Mouse (Mus musculus) midbrain, embryonic 11.5 days (tissue): ENCODE measurements around the gene Poln. TPM values are rescaled to one million over a fixed set of nuclear protein-coding genes. Genes with fewer than 3 reads are reported as not detected.

Experiments used
- ATAC-seq: fragments of 200-750 bp; cut with Nextera tagmentation; 2 replicates; pipeline ENCODE4 v1.8.0; 2017; ENCODE audit warnings: moderate TSS enrichment, moderate library complexity; ENCODE audit not compliant: low FRiP score
- DNase-seq: peaks from one replicate; pipeline ENCODE4 v3.0.0; 2015; ENCODE audit warnings: low spot score; ENCODE audit errors: missing footprints
- H3K27ac ChIP-seq: fragments of 300-500 bp; sonication (generic); 2 replicates; pipeline ENCODE4 v1.5.1; 2014; ENCODE audit warnings: low read depth, low read length
- H3K27me3 ChIP-seq: fragments of 300-500 bp; sonication (generic); 2 replicates; pipeline ENCODE4 v1.6.1; 2014; ENCODE audit warnings: mild to moderate bottlenecking, low read length, moderate library complexity, mixed read lengths; ENCODE audit not compliant: control insufficient read depth, insufficient read depth
- H3K36me3 ChIP-seq: fragments of 300-500 bp; sonication (generic); 2 replicates; pipeline ENCODE4 v1.6.1; 2014; ENCODE audit warnings: mild to moderate bottlenecking, low read length, moderate library complexity, mixed read lengths; ENCODE audit not compliant: control insufficient read depth, insufficient read depth
- H3K4me1 ChIP-seq: fragments of 300-500 bp; sonication (generic); 2 replicates; pipeline ENCODE4 v1.6.1; 2014; ENCODE audit warnings: low read length; ENCODE audit not compliant: control insufficient read depth, insufficient read depth
- H3K4me2 ChIP-seq: fragments of 300-500 bp; sonication (generic); 2 replicates; pipeline ENCODE4 v1.6.1; 2014; ENCODE audit warnings: mild to moderate bottlenecking, moderate library complexity
- H3K4me3 ChIP-seq: fragments of 300-500 bp; sonication (generic); 2 replicates; pipeline ENCODE4 v1.5.1; 2014; ENCODE audit warnings: low read depth, low read length
- H3K9ac ChIP-seq: fragments of 300-500 bp; sonication (generic); 2 replicates; pipeline ENCODE4 v1.6.1; 2014; ENCODE audit warnings: low read length
- H3K9me3 ChIP-seq: fragments of 300-500 bp; sonication (generic); 2 replicates; pipeline ENCODE4 v1.6.1; 2016; ENCODE audit warnings: low read length; ENCODE audit not compliant: control insufficient read depth
- WGBS: fragments of 180-500 bp; shearing (Covaris S2); extraction: QIAGEN DNeasy Blood & Tissue Kit; methylation state at CpG from one replicate; pipeline ENCODE4 v1.1.7; 2014; 5-methylcytosine and 5-hydroxymethylcytosine counted together
- polyA plus RNA-seq: library from polyadenylated mRNA; unstranded; fragments of >200 nt; fragmentation: Nextera tagmentation; extraction: Ambion mirVana; gene quantifications from 2 replicates; pipeline ENCODE4 v1.2.1, GENCODE M21; 2014

Gene Poln
- polyA plus RNA-seq, 1 experiment from 2014 or later = 0.40 TPM

DNA sequence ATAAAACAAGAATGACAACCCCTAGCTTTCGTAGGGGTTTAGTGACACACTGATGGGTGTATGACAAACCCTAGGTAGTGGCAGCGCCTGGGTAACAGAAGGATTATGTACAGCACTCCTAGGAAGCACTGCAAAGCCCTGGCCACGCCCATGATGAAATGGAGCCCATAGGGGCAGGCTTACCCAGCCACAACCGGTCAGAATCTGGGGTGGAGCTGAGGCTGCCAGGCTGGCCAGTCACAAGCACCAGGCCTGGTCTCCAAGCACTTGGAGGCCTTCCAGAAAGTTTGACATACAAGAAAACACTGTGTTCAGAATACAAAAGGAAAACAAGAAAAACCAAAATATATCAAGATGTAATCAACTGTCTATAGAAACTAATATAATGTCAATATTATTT lies 21.8 kb upstream of the Poln start:
- Histone ChIP-seq H3K4me1 (peaks cover 13% of the 10 kb centered on the region), H3K27me3 (no peaks in the 10 kb centered on the region; the same call in 1 of the 2 replicates), H3K27ac (no peak overlapping the region), H3K9ac (no peak overlapping the region), H3K9me3 (no peaks in the 10 kb centered on the region), H3K4me2 (no peak overlapping the region), H3K36me3 (no peaks in the 10 kb centered on the region), H3K4me3 (no peak overlapping the region)
- DNase-seq = no peak
- no peak for ATAC-seq
- 58% methylated on average over 4 of the region's 4 CpGs for WGBS

DNA sequence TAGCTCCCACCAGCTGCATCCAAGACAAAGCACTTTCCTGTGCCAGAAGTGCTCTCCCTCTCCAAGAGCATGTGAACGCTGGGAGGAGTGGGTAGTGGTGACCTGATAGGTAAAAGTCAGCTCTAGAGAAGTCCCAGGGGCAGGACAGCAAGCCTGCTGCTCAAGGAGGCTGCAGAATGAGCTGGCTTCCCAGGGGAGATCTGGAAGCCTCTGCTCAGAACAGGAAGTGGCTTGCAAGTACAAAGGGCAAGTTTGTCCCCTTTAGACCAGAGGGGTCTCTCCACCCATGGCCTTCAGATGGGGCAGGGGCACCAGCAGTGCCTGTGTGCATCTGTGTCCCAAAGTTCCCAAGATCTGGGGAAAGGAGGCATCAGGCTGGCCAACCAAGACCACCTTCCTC lies 20.3 kb upstream of the Poln start:
- 80% methylated on average over 1 of the region's 1 CpGs for WGBS
- Histone ChIP-seq H3K9ac (no peak overlapping the region), H3K4me2 (no peak overlapping the region), H3K27ac (no peak overlapping the region), H3K4me3 (no peak overlapping the region), H3K36me3 (no peaks in the 10 kb centered on the region), H3K27me3 (no peaks in the 10 kb centered on the region; the same call in 1 of the 2 replicates), H3K4me1 (peaks cover 13% of the 10 kb centered on the region), H3K9me3 (no peaks in the 10 kb centered on the region)
- ATAC-seq (no peak), DNase-seq (no peak)

DNA sequence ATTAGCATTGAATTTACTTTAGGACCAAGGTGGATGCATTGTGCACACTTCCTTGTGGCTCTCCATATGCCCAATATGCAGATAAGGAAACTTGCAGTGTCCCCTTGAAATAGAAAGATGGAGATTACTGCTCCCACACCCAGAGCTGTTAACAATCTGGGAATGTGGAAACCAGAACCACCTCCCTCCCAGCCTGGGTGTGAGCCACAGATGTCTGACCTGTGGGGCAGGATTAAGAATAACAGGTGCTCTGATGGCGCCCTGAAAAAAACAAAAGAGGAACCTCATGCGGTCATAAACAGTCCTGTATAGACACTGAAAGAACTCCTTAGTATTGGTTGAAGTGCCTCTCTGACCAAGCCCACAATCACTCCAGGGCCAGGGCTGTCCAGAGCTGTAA lies 19.6 kb upstream of the Poln start:
- DNase-seq (no peak), ATAC-seq (no peak)
- Histone ChIP-seq H3K4me1 (peaks cover 13% of the 10 kb centered on the region), H3K27ac (no peak overlapping the region), H3K4me2 (peak overlapping the region; percentile 95; the same call in 1 of the 2 replicates), H3K9ac (no peak overlapping the region; the same call in 1 of the 2 replicates), H3K4me3 (no peak overlapping the region), H3K9me3 (no peaks in the 10 kb centered on the region), H3K36me3 (no peaks in the 10 kb centered on the region), H3K27me3 (no peaks in the 10 kb centered on the region; the same call in 1 of the 2 replicates)
- WGBS = 82% methylated on average over 2 of the region's 2 CpGs

DNA sequence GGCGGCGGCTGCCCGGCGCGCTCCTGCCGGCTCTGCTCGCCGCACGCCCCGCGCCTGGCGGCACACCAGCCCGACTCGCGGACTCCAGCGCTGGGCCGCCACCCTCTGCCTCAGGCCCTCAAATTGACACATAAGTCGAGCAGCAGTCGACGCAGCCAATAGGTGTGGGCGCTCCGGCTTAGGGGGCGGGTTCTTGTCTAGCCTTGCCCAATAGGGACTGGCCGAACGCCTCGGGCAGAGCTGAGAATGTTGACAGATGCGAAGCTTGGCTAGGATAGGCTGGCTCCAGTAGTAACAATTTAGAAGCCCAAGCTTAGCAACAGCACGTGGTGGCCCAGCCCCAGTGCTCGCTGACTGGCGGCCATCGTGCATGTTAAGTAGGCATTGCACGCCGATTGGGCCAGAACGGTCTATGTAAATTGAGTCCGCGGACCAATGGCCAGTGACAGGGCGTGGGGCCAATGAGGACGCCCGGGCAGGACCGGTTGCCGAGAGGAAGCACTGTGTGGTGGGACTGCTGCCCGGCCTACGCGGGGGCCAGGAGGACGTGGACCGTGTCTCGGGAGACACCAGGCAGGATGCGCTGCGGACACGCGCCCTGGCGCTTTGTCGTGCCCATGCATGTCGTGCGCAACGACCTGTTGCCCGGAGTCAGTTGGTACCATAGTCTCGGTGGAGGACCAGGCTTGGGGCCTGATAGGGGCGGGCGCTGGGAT lies 18.5 kb upstream of the Poln start, which contains the start of gene Mxd4:
Mxd4 (minus strand) TSS at position 120 of the 716 bp plus-strand sequence.
- Histone ChIP-seq H3K9me3 (no peaks in the 10 kb centered on the region), H3K36me3 (no peaks in the 10 kb centered on the region), H3K4me2 (peak within 1 kb of the TSS; percentile 95), H3K27ac (peak within 1 kb of the TSS; percentile 60), H3K9ac (peak within 1 kb of the TSS; percentile 75), H3K4me3 (peak within 1 kb of the TSS; percentile 74), H3K4me1 (peaks cover 16% of the 10 kb centered on the region), H3K27me3 (no peaks in the 10 kb centered on the region; the same call in 1 of the 2 replicates)
- DNase-seq = peak; percentile 99
- WGBS = under 1% methylated on average over 60 of the region's 60 CpGs
- ATAC-seq = peak; percentile 99

DNA sequence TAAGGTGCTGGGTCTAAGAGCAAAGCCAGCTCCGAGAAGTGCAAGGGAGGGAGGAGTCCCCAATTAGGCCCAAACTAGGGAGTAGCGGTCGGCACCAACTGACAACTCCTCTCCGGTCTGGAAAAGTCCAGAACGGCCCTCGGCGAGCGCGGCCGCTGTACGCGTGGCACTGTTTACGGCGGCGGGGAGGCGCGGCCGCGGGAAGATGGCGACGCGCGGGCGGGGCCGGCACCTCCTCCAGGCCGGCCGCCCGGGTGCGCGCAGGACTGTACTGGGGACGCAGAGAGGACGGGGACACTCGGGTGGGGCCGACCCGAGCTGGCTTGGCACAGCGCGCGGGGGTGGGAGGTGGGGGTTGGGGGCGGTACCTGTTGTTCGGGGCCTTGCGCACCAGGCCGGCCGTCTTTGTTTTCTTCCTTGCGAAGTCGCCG lies 17.7 kb upstream of the Poln start:
- peak; percentile 10 for ATAC-seq
- Histone ChIP-seq H3K36me3 (no peaks in the 10 kb centered on the region), H3K9ac (peak overlapping the region; percentile 75), H3K27ac (peak overlapping the region; percentile 60), H3K4me1 (peaks cover 16% of the 10 kb centered on the region), H3K4me2 (peak overlapping the region; percentile 95), H3K27me3 (no peaks in the 10 kb centered on the region; the same call in 1 of the 2 replicates), H3K9me3 (no peaks in the 10 kb centered on the region), H3K4me3 (peak overlapping the region; percentile 74)
- WGBS = under 1% methylated on average over 44 of the region's 46 CpGs
- DNase-seq = peak; percentile 94

DNA sequence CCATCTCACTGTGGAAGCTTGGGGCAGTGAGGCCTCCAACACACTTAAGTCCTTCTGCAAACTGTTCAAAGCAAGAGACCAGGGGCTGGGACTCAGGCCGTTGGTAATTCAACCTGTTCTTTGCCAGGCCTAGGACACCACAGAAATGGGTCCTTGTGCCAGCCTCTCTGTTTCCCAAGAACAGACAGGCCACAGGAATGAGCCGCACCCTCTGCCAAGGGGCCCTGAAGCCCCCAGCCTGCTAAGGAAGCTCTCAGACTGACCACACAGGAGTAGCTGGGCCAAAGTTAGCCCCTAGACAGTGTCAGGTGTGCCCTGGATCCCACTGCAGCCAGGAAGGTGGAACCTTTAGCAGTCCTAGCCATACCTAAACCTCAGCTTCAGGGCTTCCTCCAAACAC lies 17.1 kb upstream of the Poln start:
- DNase-seq = no peak
- H3K9ac ChIP-seq = peak overlapping the region; percentile 75
- H3K36me3 ChIP-seq = no peaks in the 10 kb centered on the region
- H3K4me3 ChIP-seq = peak overlapping the region; percentile 74
- H3K9me3 ChIP-seq = no peaks in the 10 kb centered on the region
- no peak overlapping the region for H3K27ac ChIP-seq
- ATAC-seq = no peak
- 63% methylated on average over 2 of the region's 2 CpGs for WGBS
- peaks cover 16% of the 10 kb centered on the region for H3K4me1 ChIP-seq
- peak overlapping the region; percentile 95 for H3K4me2 ChIP-seq
- H3K27me3 ChIP-seq = no peaks in the 10 kb centered on the region; the same call in 1 of the 2 replicates

DNA sequence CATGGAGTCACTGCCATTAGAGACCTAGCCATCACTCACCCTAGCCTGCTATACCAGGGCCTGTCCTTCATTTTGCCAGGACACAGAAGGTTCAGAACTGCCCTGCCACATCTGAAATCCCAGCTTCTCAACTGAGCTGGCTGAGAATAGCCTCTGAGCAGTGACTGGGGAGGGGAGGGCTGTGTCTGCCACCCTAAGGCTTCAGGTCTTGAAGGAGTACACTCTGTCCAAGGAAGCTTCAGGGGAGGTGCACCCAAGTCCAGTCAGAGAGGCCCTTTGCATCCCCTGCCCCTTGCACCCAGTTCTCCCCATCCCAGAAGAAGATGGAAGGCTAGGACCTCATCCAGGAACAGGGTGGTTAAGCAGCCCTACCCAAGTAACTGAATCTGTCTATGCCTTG lies 16.5 kb upstream of the Poln start:
- peaks cover 16% of the 10 kb centered on the region for H3K4me1 ChIP-seq
- ATAC-seq = no peak
- H3K27me3 ChIP-seq = no peaks in the 10 kb centered on the region; the same call in 1 of the 2 replicates

DNA sequence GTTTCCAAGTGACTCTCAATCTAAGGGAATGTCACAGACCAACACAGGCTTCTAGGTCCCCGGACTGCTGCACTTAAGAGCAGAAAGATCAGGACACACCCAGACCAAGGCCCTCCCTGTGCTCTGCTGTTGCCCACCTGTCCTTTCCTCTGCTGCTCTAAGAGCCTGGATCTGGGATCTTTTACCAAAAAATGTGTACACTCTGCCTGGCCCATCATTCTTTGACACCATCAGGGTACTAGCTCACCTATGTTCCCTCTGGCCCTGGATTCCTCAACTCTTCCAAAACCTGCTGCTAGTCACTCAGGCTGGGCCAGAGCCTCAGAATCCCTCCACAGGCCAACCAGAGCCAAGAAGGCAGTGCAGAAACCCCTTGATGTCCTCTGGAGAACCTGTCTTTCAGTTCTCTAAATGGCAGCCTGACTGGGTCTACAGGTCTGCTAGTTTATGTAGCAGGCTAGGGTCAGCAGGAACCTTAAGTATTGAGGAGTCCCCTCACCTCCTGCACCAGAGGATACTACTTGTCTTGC lies 15.9 kb upstream of the Poln start:
- Histone ChIP-seq H3K4me2 (no peak overlapping the region), H3K4me1 (peaks cover 16% of the 10 kb centered on the region), H3K9ac (no peak overlapping the region), H3K27ac (no peak overlapping the region), H3K36me3 (no peaks in the 10 kb centered on the region), H3K4me3 (no peak overlapping the region), H3K27me3 (no peaks in the 10 kb centered on the region; the same call in 1 of the 2 replicates), H3K9me3 (no peaks in the 10 kb centered on the region)
- ATAC-seq = no peak
- DNase-seq = no peak
- 84% methylated on average over 1 of the region's 1 CpGs for WGBS

More for the DNA sequence above, 16.5 kb upstream of the Poln start:
- Histone ChIP-seq H3K4me2 (peak overlapping the region; percentile 95), H3K9ac (no peak overlapping the region), H3K27ac (no peak overlapping the region), H3K9me3 (no peaks in the 10 kb centered on the region), H3K36me3 (no peaks in the 10 kb centered on the region), H3K4me3 (no peak overlapping the region)
- no peak for DNase-seq

DNA sequence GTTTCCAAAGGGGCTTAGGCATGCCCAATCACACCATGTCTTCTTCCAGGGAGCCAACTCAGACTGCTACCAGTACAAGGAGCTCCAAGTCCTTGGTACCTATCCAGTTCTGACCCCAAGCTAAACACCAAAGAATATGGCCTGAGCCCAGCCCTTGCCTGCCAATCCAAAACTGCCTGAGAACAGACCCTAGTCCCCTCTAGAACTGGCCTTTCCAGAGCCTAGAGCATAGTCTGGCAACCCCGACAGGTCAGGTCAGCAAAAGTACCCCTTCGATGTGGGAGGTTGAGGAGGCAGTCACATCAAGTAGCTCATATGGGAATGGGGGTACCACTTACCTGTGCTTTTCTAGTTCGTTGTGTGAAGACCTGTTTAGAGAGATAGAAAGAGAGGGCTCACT lies 14.7 kb upstream of the Poln start:
- WGBS = 88% methylated on average over 3 of the region's 3 CpGs
- H3K4me2 ChIP-seq = no peak overlapping the region

More for the DNA sequence above, 14.7 kb upstream of the Poln start:
- DNase-seq (no peak), ATAC-seq (no peak)
- Histone ChIP-seq H3K36me3 (no peaks in the 10 kb centered on the region), H3K9ac (no peak overlapping the region), H3K27ac (no peak overlapping the region), H3K4me3 (no peak overlapping the region), H3K4me1 (peaks cover 16% of the 10 kb centered on the region), H3K9me3 (no peaks in the 10 kb centered on the region), H3K27me3 (no peaks in the 10 kb centered on the region)
